Mouse (Mus musculus): ENCODE measurements around the gene Plcxd1.
A peak's percentile ranks its signal among the peaks of the same experiment; 100 is the strongest.
"Not testable (repeated sequence)": the region's sequence is repeated elsewhere in the genome, so short reads cannot be mapped to it uniquely, and the experiment has no call there.

The Plcxd1 gene

GRCm38 (mm10) chr5:110099656-110100580 is at the start of gene Plcxd1:
TSS of gene Plcxd1 (plus strand) at chr5:110099969.
- DNase-seq, result no peak

GRCm38 (mm10) chr5:110057637-110058408 is 41.9 kb upstream of the Plcxd1 start:
- peak; percentile 87 for DNase-seq

GRCm38 (mm10) chr5:110072413-110072812 is 27.4 kb upstream of the Plcxd1 start, which contains the start of gene Gm17655:
TSS of gene Gm17655 (minus strand) at chr5:110072513.
- not testable (repeated sequence) for DNase-seq

GRCm38 (mm10) chr5:110082961-110083360 is 16.8 kb upstream of the Plcxd1 start:
- DNase-seq, result no peak

- no peak for DNase-seq
Measured at GRCm38 (mm10) chr5:110086161-110086866, 13.5 kb upstream of the Plcxd1 start.

- no peak for DNase-seq
Measured at GRCm38 (mm10) chr5:110091546-110091945, 8.2 kb upstream of the Plcxd1 start.

- DNase-seq, result peak; percentile 94
Measured at GRCm38 (mm10) chr5:110094030-110094846, 5.5 kb upstream of the Plcxd1 start, which contains the start of gene Gm35315. TSS of gene Gm35315 (minus strand) at chr5:110094420.

- DNase-seq, result no peak
Measured at GRCm38 (mm10) chr5:110094847-110095213, 4.9 kb upstream of the Plcxd1 start.

GRCm38 (mm10) chr5:110098991-110099477 is 735 bp upstream of the Plcxd1 start:
- DNase-seq, result no peak

- peak; percentile 66 for DNase-seq
Measured at GRCm38 (mm10) chr5:110100921-110101631, 1.3 kb downstream of the Plcxd1 start.

GRCm38 (mm10) chr5:110101716-110102347 is 2.1 kb downstream of the Plcxd1 start:
- DNase-seq, result peak; percentile 68

GRCm38 (mm10) chr5:110102429-110102828 is 2.7 kb downstream of the Plcxd1 start:
- no peak for DNase-seq

- DNase-seq, result no peak
Measured at GRCm38 (mm10) chr5:110102853-110103625, 3.3 kb downstream of the Plcxd1 start.

- no peak for DNase-seq
Measured at GRCm38 (mm10) chr5:110103901-110104615, 4.3 kb downstream of the Plcxd1 start.

GRCm38 (mm10) chr5:110104616-110105380 is 5.0 kb downstream of the Plcxd1 start:
- no peak for DNase-seq

GRCm38 (mm10) chr5:110106140-110106871 is 6.5 kb downstream of the Plcxd1 start:
- DNase-seq, result no peak

GRCm38 (mm10) chr5:110106901-110107564 is 7.3 kb downstream of the Plcxd1 start:
- no peak for DNase-seq

All from retina, postnatal 1 day (tissue).